In the genomic region with DNA sequence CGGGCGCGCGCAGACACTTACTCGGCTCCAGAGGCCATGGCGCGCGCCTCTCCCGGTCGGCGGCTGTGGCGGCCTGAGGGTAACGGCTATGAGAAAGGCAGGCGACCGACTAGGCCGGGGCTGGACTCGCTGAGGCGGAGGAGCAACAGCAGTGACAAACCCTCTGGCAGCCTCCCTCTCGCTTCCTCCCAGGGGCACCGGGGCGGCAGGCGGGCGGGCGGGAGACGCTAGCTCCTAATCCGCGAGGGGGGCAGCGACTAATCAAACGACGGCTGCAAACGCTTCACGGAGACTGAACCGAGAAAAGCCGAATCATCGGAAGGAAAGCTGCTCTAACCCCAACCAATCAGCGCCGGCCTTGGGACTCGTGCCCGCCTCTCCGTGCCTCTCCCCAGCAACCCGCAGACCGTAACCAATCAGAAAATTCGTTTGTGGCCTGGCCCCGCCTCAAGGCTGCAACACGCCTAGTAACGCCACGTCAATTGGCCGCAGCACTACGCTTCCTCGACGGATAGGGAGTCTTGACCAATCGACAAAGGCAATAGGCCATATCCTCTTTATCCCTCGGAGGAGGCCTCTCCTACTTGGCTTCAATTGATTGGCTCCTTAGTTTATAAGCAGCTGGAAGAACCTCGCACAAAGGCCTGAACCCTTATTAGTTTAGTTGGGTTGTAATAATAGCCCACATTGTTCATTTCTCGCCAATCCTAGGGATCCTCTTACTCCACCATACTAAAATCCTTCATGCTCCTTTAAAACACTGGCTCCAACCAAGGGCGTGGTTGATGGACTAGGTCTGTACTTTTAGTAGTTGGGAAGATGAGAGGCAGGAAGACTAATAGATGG, we compare ENCODE assay signal across 8 mouse cellular contexts. TPM values are rescaled to one million over a fixed set of nuclear protein-coding genes. Genes with fewer than 3 reads are reported as not detected.
DNase-seq lines count a peak whose midpoint lies in the region; ATAC-seq and TF ChIP-seq lines count a peak whose summit lies in the region.
"Not testable (repeated sequence)": the region's sequence is repeated elsewhere in the genome, so short reads cannot be mapped to it uniquely, and the experiment has no call there.

TSS of gene Vcp (minus strand) at position 367 of the 846 bp plus-strand sequence.

- peak; percentile 96 for ATAC-seq in embryonic facial prominence, embryonic 13.5 days (ENCODE audit: insufficient number of reproducible peaks, insufficient read depth, low FRiP score, low TSS enrichment, low read depth)
- peak; percentile 98 for ATAC-seq in limb, embryonic 12.5 days (ENCODE audit: insufficient number of reproducible peaks, insufficient read depth, low FRiP score, low TSS enrichment, low read depth)
- ATAC-seq in midbrain, embryonic 15.5 days (replicated peaks): peak; percentile 99

- H3K4me1 ChIP-seq in embryonic facial prominence, embryonic 13.5 days: peaks cover 14% of the 10 kb centered on the region
- peaks cover 27% of the 10 kb centered on the region; the same call in 1 of the 2 replicates for H3K4me1 ChIP-seq in kidney, adult 2 months (ENCODE audit: control insufficient read depth, insufficient read depth, low read length)
- H3K4me1 ChIP-seq in limb, embryonic 12.5 days (replicated peaks): peaks cover 17% of the 10 kb centered on the region
- peaks cover 27% of the 10 kb centered on the region for H3K4me1 ChIP-seq in midbrain, embryonic 15.5 days
- H3K4me1 ChIP-seq in spleen, adult 2 months (ENCODE audit: control insufficient read depth, insufficient read depth, insufficient read length): not testable (repeated sequence)

- TF ChIP-seq CTCF in kidney, adult 2 months (conservative IDR thresholded peaks at IDR 0.05; ENCODE audit: insufficient read depth, insufficient read length, low read depth, low read length); spleen, adult 2 months (IDR thresholded peaks at IDR 0.05; ENCODE audit: extremely low read depth, insufficient read depth, insufficient read length, insufficient replicate concordance): not testable (repeated sequence)

- H3K9me3 ChIP-seq in embryonic facial prominence, embryonic 13.5 days; limb, embryonic 12.5 days; midbrain, embryonic 15.5 days: not testable (repeated sequence)

- H3K27ac ChIP-seq in embryonic facial prominence, embryonic 13.5 days: peak within 1 kb of the TSS; percentile 100
- H3K27ac ChIP-seq in kidney, adult 2 months (ENCODE audit: insufficient read depth, low read depth, low read length): peak within 1 kb of the TSS; percentile 97
- peak within 1 kb of the TSS; percentile 99 for H3K27ac ChIP-seq in limb, embryonic 12.5 days
- H3K27ac ChIP-seq in midbrain, embryonic 15.5 days: peak within 1 kb of the TSS; percentile 95
- H3K27ac ChIP-seq in spleen, adult 2 months (ENCODE audit: insufficient read depth, low read length): peak within 1 kb of the TSS; percentile 96

- peak within 1 kb of the TSS; percentile 93 for H3K4me3 ChIP-seq in embryonic facial prominence, embryonic 13.5 days
- peak within 1 kb of the TSS; percentile 98 for H3K4me3 ChIP-seq in kidney, adult 2 months (ENCODE audit: insufficient read depth, low read depth, low read length)
- H3K4me3 ChIP-seq in limb, embryonic 12.5 days (replicated peaks): peak within 1 kb of the TSS; percentile 79
- H3K4me3 ChIP-seq in midbrain, embryonic 15.5 days: peak within 1 kb of the TSS; percentile 88
- peak within 1 kb of the TSS; percentile 99 for H3K4me3 ChIP-seq in spleen, adult 2 months (ENCODE audit: extremely low read depth, insufficient read depth, insufficient read length)

- not testable (repeated sequence) for TF ChIP-seq POLR2A in kidney, adult 2 months (IDR thresholded peaks at IDR 0.05; ENCODE audit: low read depth, low read length); spleen, adult 2 months (IDR thresholded peaks at IDR 0.05; ENCODE audit: low read depth, low read length)

- peak; percentile 99 for DNase-seq in 3134 (ENCODE audit: extremely low read depth, insufficient read length, low spot score)
- peak; percentile 98 to 99 for DNase-seq in adrenal gland, postnatal 36 days
- peak; percentile 99 for DNase-seq in heart, adult 18-20 months
- peak; percentile 100 for DNase-seq in kidney, adult 2 months
- peak; percentile 95 to 98 for DNase-seq in spleen, adult 2 months (ENCODE audit: low read depth in 1 of 2, low spot score in 2 of 2)

- peak within 1 kb of the TSS; percentile 97 for H3K9ac ChIP-seq in embryonic facial prominence, embryonic 13.5 days
- H3K9ac ChIP-seq in limb, embryonic 12.5 days (replicated peaks): peak within 1 kb of the TSS; percentile 94
- H3K9ac ChIP-seq in midbrain, embryonic 15.5 days: peak within 1 kb of the TSS; percentile 90

- H3K4me2 ChIP-seq in embryonic facial prominence, embryonic 13.5 days: peak within 1 kb of the TSS; percentile 89
- H3K4me2 ChIP-seq in limb, embryonic 12.5 days: peak within 1 kb of the TSS; percentile 76
- H3K4me2 ChIP-seq in midbrain, embryonic 15.5 days: peak within 1 kb of the TSS; percentile 63

- H3K27me3 ChIP-seq in embryonic facial prominence, embryonic 13.5 days; kidney, adult 2 months (replicated peaks; ENCODE audit: control insufficient read depth, insufficient read depth, low read length); limb, embryonic 12.5 days; midbrain, embryonic 15.5 days (replicated peaks); spleen, adult 2 months (ENCODE audit: control insufficient read depth, insufficient read depth, low read length): not testable (repeated sequence)

- peaks cover 21% of the 10 kb centered on the region for H3K36me3 ChIP-seq in embryonic facial prominence, embryonic 13.5 days
- not testable (repeated sequence) for H3K36me3 ChIP-seq in kidney, adult 2 months (ENCODE audit: control insufficient read depth, insufficient read depth, low read length); midbrain, embryonic 15.5 days (replicated peaks); spleen, adult 2 months (ENCODE audit: control insufficient read depth, insufficient read depth, low read length)
- peaks cover 31% of the 10 kb centered on the region for H3K36me3 ChIP-seq in limb, embryonic 12.5 days

- under 1% methylated on average over 48 of the region's 56 CpGs for WGBS in embryonic facial prominence, embryonic 13.5 days
- WGBS in kidney, adult 2 months: 1% methylated on average over 55 of the region's 56 CpGs
- under 1% methylated on average over 55 of the region's 56 CpGs for WGBS in limb, embryonic 12.5 days
- WGBS in midbrain, embryonic 15.5 days: 1% methylated on average over 55 of the region's 56 CpGs
- WGBS in spleen, adult 2 months: 2% methylated on average over 53 of the region's 56 CpGs

RNA-seq across cellular contexts. Expression of gene Vcp, which starts in this region (rescaled TPM):
- 100 to 1,000 TPM; 332 to 368 TPM for total RNA-seq in adrenal gland, postnatal 36 days (2021)
- 530 and 567 TPM in 2 replicates for polyA plus RNA-seq in embryonic facial prominence, embryonic 13.5 days (2015; fragmentation: Nextera tagmentation; extraction: Ambion mirVana)
- total RNA-seq in heart, adult 18-20 months (2021): 100 to 1,000 TPM; 272 to 273 TPM
- polyA plus RNA-seq in kidney, adult 2 months (2012; rRNA removed): 112 and 130 TPM in 2 replicates
- polyA plus RNA-seq in limb, embryonic 12.5 days (2016; fragmentation: Nextera tagmentation; extraction: Ambion mirVana): 656 and 692 TPM in 2 replicates
- 485 and 501 TPM in 2 replicates for polyA plus RNA-seq in midbrain, embryonic 15.5 days (2015; fragmentation: Nextera tagmentation; extraction: Ambion mirVana)
- polyA plus RNA-seq in spleen, adult 2 months (2012; rRNA removed): 68.4 and 76.1 TPM in 2 replicates

Comparison
In these comparisons a context has a peak if more than half of its experiments do, and no peak if none do; other contexts are left out.
1. Peak in every context shown above with its lines: DNase-seq, ATAC-seq, H3K4me3 ChIP-seq and H3K27ac ChIP-seq.